Mouse (Mus musculus) mesoderm, embryonic 11.5 days (tissue): Measurements from ENCODE around the gene 4930451I11Rik.

Experiments
- DNase-seq: peaks from one replicate; pipeline ENCODE4 v3.0.0-alpha.2; 2012; ENCODE audit warnings: low read depth, low spot score

Gene 4930451I11Rik

GRCm38 (mm10) chr7:126831539-126831938 lies at the start of gene 4930451I11Rik:
TSS of gene 4930451I11Rik (minus strand) at chr7:126831639.
- DNase-seq, result no peak

GRCm38 (mm10) chr7:126881040-126881439 lies 49.6 kb upstream of the 4930451I11Rik start:
- no peak for DNase-seq

GRCm38 (mm10) chr7:126877239-126877638 lies 45.8 kb upstream of the 4930451I11Rik start:
- no peak for DNase-seq

DNA sequence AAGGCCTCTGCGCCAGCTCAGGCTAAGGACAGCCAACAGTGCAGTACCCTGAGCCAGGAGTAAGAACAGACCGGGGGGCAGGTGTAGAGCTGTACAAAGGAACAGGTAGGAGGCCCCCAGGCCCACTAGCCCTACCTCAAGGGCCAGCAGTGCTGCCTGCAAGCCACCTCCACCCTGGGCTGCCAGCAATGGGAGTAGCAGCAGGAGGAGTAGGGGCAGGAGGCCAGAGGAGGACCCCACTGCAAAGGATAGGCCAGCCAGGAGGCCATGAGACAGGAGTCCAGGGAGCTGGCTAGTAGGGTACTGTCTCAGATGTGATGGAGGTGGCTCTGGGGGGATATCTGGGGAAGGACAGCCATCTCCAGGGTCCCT lies 39.1 kb upstream of the 4930451I11Rik start:
- no peak for DNase-seq

DNA sequence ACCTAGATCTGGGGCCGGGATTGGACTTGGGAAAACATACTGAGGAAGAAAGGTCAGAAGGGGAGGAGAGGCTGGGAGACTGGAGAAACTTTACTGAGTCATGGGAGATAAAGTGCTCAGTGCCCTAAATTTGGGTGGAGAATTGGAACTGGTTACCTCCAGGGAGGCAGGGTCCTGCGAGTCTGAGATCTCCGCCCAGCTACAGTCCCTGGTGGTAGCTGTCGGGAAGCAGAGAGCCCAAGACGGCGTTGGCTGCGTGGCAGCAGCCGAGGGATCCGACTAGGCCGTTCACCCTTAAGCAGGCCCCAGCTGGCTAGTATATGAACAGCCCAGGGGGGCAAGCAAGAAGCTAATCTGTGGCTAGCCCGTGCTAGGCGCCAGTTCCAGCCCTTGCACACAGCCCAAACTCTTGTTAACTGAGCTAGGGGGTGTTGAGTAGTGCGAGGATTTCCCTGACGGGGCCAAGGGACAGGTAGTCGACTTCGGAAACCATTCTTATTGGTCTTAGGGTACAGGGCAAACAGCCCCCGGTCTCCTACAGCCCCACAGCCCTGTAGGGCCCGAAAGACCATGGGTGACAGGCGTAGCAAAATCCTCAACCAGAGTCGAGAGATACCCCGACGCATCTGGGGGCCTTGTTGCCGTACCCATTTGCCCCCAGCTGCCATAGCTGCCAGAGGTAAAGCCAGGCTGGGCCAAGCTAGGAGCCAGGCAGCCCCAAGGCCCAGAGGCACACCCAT lies 38.5 kb upstream of the 4930451I11Rik start:
- DNase-seq, result no peak

GRCm38 (mm10) chr7:126868003-126868402 lies 36.6 kb upstream of the 4930451I11Rik start:
- no peak for DNase-seq

- no peak for DNase-seq
Observed at GRCm38 (mm10) chr7:126867534-126867933, 36.1 kb upstream of the 4930451I11Rik start.

- DNase-seq, result no peak
Observed at GRCm38 (mm10) chr7:126863791-126864190, 32.4 kb upstream of the 4930451I11Rik start.

GRCm38 (mm10) chr7:126862147-126862784 lies 30.8 kb upstream of the 4930451I11Rik start, which contains the start of gene Ino80e:
TSS of gene Ino80e (minus strand) at chr7:126862377.
- DNase-seq, result peak; percentile 97

DNA sequence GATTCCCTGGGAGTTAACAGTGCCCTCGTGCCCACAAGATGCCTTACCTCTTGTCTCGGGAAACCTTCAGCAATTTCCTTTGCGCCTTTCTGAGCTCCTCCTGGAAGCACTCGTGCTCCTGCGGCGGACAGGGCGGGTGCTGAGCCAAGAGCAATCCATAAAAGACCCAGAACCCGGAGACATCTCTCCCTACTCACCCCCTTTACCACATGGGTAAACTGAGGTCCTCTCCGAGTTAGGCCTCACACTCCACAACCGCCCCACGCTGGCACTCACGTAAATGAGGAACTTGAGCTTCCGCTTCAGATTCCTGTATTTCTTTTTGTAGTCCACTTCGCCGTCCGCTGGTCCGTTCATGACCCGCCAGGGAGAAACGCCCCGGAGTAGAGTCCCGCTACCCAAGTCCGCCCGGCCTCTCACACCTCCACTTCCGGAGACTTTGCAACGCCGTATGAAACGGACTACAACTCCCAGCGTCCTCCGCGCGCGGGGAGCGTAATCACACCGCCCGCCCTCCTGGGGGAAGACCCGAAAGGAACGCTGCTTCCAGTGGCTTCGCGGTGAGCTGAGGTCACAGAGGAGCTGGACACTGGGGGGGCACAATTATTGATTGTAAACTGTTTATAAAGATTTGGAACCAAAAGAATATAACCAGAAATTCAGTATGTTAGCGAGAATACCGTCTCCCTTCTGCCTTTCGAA lies 30.1 kb upstream of the 4930451I11Rik start, which contains the start of gene Hirip3:
Gene Hirip3, plus strand, starts transcription at position 544 of the 702 bp plus-strand sequence.
- peak; percentile 95 for DNase-seq

GRCm38 (mm10) chr7:126860987-126861386 lies 29.5 kb upstream of the 4930451I11Rik start:
- no peak for DNase-seq

GRCm38 (mm10) chr7:126856741-126857420 lies 25.4 kb upstream of the 4930451I11Rik start:
- DNase-seq, result no peak

DNA sequence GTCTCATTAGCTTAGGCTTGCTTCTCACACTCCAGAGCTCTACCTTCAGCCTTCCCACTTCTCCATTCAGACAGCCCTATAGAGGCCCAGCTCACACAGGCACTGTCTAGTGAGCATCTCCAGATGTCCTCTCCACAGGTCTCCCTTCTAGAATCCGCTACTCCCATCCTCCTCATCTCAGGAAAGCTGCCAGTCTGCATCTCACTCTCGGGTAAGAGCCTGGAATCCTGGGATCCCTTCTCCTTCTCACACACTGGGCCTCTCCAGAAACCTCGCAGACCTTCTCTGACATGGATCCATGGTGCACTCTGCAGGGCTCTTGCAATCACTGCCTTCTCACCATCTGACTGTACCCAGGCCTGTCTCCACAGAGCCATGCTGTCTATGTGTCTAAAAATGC lies 24.2 kb upstream of the 4930451I11Rik start:
- DNase-seq, result no peak

DNA sequence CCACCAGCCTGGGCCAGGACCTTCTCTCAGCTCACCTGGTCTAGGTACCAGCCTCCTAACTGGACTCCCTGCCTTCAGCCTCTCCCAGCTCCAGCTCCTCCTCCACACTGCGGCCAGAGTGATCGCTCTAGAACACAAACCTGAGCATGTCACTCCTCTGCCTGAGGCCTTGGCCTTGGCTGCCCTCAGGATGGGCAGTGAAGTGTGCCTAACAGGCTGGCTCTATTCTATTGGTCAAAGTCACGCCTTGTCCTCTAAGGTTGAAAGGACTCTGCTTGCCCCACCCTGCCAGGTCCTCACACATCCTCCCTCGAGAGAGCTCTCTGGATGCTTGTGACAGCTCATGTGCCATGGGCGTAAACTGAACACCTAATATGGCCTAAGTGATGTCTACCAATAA lies 22.0 kb upstream of the 4930451I11Rik start:
- no peak for DNase-seq

- no peak for DNase-seq
Observed at GRCm38 (mm10) chr7:126851192-126851591, 19.8 kb upstream of the 4930451I11Rik start.

DNA sequence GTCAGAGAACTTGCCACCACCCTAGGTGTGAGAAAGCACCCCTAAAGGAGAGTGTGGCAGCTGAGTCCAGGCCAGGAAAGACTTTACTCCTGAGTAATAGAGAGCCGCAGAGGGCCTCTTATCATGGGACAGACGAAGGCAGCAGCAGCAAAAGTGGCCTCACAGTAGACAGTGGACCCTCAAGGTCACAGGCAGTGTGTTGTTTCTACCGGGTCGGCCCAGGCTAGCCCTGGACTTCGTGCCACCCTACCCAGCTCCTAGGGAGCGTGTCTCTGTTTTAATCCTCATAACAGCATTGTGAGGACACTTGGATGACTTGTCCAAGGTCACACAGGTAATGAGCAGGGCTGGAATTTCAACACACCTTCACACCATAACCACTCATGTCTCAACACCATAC lies 18.7 kb upstream of the 4930451I11Rik start:
- no peak for DNase-seq

DNA sequence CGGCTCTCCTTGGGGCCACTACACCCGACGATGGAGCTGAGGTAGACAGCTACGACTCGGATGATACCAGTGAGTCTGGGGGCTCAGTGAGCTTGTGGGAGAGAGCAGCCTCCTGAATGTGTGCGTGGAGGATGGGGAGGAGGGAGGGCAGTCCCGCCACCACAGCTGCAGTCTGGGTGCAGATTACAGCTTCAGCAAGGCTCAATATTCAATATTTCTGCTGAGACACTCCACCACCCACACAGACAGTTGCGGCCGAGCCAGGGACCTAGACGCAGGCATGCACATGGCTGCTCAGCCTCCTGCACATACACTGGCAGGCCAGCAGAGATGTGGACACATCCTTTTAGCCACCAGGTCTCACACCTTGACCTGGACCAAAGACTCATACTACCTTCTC lies 17.4 kb upstream of the 4930451I11Rik start:
- no peak for DNase-seq

DNA sequence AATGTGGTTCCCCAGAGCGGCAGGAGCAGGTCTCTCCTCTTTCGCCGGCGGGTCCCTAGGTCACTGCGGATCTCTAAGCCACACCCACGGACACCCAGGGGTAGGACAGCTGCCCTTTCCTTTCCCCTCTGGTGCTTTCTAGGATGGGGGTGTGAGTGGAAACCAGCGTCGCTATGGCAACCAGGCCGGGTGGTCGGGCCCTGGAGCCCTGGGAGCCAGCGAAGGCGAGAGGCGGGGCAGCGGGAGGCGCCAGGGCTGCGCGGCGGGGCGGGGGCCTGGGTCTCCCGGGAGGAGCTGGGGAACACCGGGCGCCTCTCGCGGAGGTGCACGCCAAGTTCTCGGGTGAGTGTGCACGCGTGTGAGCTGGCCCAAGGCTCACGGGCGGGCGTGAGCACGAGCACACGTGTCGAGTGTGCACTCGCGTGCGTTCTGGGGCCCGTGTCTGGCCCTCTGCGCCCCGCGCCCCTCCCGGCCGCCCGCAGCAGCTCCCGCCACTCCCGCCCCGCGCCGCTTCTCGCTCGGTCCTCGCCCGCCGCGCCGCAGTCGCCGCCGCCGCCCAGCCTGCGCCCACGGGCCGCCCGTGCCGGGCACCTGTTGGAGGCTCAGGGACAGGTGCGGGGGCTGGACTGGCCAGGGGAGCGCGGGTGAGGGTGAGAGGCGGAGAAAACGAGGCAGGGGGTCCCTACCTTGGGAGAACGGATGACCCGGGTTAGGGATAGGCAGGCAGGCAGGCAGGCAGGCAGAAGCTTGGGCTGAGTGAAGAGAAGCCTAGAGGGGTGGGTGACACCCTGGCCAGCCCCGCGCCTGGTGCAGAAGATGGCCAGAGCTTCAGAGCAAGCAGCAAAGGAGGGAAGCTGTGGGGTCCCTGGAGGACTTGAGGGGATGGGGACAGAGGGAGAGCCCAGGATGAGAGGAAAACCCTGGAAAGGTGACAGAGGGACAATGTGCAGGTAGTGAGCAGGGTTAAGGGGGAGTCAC lies 16.3 kb upstream of the 4930451I11Rik start:
- DNase-seq, result peak; percentile 65

- no peak for DNase-seq
Observed at GRCm38 (mm10) chr7:126847116-126847420, 15.6 kb upstream of the 4930451I11Rik start, which contains the start of gene Doc2a. TSS of gene Doc2a (plus strand) at chr7:126847416.

DNA sequence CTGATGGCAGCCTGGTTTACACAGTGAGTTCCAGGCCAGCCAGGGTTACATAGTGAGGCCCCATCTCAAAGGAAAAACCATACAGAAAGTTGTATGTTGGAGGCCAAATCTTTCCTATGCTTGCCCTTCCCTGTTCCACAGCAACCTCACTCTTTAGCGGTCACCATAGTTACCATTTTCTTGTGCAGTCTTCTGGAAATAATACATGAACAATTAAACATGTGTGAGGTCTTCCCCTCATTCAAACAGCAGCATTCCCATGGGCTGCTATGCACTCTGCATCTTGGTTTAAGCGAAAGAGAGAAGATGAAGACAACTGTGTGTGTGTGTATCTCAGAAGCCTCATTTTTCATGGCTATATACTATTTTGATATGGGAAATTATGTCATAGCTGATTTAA lies 14.1 kb upstream of the 4930451I11Rik start:
- DNase-seq, result no peak

DNA sequence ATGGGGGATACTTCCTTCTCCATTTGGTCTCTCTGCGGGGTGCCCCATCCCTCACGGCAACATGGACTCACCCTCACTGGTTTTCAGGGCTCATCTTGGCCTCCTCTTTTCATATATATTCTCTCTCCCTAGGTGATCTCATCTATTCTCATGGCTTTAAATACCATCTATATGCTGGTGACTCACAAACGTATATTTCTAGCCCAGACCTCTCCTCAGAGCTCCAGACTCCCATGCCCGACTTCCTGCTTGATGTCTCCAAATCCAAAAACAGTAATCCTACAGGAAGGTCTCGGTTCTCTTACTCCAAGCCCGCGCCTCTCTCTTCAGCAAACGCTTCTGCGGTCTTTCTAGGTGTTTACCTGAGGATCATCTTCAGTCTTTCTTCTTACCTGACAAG lies 11.8 kb upstream of the 4930451I11Rik start:
- no peak for DNase-seq
